Mouse (Mus musculus) frontal cortex, adult (tissue): ENCODE measurements around the gene Olfr625-ps1.

Experiments
- ATAC-seq: cut with Nextera tagmentation; 2 replicates; pipeline ENCODE4 v1.9.2; 2017; ENCODE audit warnings: mild to moderate bottlenecking, moderate library complexity, mixed read lengths; ENCODE audit not compliant: low TSS enrichment

The Olfr625-ps1 gene

DNA sequence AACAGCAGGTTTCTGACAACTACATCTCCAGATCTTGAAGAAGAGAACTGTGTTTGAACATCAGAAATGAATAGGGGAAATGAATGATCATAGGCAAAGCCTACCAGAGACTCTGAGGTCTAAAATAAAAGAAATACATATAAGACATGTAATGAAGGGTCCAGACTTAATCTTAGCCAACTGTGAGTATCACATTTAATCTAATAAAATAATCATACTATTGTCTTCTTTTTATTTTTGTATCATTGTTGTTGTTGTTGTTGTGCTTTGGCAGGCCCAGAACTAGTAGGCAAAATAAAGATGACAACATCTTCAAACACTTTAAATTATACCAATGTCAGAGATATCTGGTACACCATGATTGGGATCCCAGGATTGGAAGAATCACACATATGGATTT lies at the start of gene Olfr625-ps1:
Olfr625-ps1 (plus strand) TSS at position 301 of the 400 bp plus-strand sequence.
- no peak for ATAC-seq

DNA sequence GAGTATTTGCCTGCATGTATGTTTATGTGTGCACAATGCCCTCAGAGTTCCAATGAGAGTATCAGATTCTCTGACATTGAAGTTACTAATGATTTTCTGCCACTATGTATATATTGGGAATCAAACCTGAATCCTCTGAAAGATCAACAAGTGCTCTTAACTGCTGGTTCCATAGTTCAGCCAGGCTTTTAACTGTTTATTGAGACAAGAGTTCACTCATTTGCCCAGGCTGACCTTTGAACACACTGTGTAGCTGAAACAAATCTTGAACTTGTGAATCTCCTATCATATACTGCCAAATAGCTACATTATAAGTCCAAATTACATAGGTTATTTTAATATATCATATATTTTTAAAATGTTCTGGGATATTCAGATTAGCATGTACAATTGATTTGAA lies 45.7 kb upstream of the Olfr625-ps1 start:
- ATAC-seq, result no peak

DNA sequence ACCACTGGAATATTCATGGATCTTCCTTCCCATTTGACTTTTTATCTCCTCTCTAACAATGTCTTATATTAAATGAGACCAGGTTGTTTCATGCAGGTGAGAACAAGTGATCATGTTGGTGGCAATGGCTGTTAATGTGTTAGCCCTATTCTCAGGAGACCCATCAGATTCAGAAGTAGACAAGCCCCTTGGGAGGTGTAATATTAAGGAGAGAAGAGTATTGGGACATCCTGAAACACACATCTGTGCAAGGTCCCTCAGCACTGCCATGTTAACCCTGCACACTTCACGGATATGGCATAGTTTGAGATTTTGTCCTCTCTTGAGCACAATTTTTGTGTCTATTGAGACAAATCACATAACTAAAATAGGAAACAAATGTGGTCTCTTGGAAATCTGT lies 39.9 kb upstream of the Olfr625-ps1 start, which contains the start of gene Olfr622:
Olfr622 (minus strand) TSS at position 101 of the 400 bp plus-strand sequence.
- no peak for ATAC-seq

DNA sequence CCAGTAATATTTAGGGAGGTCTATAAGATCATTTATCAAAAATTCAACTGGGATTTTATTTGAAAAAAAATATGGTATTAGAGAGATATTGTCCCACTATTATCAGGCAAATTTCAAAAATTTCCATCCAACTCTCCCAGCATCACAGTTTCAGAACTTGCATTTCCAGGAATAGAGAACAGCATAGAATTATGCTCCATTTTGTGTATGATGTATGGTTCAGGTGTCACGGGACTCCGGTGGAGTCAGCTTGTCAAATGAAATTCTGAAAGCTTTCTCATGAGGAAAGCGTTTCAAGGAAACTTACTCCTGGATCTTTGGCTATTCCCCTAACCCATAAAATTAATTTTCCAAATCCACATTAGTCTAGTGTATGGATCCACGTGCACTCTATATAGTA lies 38.5 kb upstream of the Olfr625-ps1 start:
- ATAC-seq, result no peak

DNA sequence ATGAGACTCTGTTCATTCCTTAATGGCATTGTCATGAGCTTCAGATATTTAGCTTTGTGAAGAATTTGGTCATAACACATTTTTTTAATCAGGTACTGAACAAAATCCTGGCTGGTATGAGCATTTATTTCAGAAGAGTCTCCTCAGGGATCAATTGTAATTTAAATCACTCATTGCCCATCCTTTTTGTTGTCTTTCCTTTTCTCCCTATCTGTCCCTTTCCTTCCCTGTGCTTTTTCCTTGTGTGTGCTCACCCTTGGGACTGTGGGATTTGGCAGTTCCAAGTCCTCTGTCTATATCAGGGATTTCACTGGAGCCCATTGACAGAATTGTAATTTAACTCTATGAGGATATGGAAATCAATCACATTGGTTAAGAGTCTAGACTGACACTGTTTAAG lies 18.9 kb upstream of the Olfr625-ps1 start, which contains the start of gene Olfr623:
Olfr623 (minus strand) TSS at position 101 of the 400 bp plus-strand sequence.
- no peak for ATAC-seq

DNA sequence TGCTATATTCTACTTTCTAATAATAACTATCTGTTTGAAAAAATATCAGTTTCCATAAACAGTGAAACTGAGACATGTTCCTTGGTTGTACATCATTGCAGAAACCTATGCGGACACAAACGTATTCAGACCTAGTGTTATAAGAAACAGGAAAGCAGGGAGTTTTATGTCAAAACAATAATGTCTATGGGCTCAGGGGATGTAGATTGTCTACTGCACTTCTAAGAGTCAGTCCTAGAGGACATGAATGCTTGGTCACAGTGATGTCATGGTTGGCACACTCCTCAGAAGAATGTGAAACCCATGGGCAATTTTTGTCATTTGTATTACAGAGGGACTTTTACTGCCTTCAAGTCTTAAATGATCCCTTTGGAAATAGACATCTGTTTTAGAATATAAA lies 11.4 kb upstream of the Olfr625-ps1 start, which contains the start of gene Olfr624:
Olfr624 (minus strand) TSS at position 101 of the 400 bp plus-strand sequence.
- ATAC-seq, result no peak

DNA sequence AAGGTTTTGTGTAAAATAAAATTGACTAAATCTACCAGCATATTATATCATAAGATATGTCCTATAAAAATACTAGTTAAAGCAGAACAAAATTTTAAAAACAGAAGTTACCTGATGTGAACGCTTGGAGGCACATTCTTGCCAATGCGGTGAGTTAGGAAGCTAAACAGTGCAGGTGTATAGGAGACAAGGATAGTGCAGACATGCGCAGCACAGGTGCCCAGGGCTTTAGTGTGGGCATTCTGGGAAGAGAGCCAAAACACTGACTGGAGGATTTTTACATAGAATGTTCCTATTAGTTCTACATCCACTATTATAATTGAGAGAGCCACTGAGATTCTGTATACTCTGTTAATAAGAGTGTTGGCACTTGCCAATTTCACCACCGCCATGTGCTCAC lies 16.9 kb downstream of the Olfr625-ps1 start:
- no peak for ATAC-seq

DNA sequence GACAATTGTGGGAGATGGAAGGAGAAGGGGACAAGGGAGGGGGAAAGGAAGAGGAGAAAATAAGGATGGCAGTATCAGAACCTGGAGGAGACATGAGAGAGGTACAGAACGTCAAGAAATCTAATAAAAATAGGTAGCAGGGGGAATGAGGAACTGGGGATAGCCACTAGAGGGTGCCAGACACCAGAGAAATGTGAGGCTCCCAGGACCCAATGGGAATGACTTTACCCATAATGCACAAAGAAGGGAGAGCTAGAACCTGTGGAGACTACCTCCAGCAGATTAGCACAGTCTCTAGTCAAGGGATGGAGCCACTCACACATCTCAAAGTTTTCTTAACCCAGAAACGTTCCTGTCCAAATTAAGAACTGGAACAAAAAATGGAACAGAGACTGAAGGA lies 29.5 kb downstream of the Olfr625-ps1 start:
- no peak for ATAC-seq

DNA sequence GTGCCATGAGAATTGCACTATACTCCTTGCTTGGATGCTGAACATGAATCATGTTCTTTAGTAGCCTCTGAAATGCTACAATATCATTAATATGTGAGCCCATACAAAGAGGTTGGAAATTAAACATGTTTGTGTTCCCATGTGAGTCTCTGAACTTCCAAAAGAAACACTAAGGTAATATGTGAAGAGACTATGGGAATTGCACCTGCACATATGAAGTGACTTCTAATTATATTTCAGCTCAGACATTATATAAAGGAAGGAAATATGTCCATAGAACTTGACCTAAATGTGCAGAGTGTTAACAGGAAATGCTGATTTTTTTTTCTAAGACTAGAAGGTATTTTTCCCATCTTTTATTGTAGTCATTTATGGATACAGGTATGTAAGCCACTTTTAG lies 31.9 kb downstream of the Olfr625-ps1 start, which contains the start of gene Olfr243:
Olfr243 (plus strand) TSS at position 301 of the 400 bp plus-strand sequence.
- no peak for ATAC-seq

DNA sequence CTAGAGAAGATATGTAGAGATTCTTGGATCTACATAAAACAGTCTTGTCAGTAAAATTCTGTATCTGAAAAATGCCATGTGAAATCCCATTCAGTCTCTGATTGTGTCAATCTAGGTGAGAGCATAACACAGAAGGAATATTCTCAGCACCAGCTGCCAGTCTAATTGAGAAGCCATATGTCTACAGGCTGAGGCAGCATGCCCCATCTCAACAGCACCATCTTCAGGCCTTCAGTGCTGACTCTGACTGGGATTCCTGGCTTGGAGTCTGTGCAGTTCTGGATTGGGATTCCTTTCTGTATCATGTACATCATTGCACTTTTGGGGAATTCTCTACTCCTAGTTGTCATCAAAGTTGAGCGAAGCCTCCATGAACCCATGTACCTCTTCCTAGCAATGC lies 33.9 kb downstream of the Olfr625-ps1 start:
- peak; percentile 52; the same call in 1 of the 2 replicates for ATAC-seq

DNA sequence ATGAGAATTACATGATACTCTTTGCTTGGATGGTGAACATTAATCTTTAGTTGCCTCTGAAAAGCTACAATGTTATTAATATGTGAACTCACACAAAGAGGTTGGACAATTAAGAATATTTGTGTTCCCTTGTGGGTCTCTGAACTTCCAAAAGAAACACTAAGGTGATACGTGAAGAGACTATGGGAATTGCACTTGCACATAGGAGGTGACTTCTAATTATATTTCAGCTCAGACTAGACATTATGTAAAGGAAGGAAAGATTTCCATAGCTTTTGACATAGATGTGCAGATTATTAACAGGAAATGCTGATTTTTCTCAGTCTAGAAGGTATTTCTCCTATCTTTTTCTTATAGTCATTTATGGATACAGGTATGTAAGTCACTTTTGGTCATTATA lies 47.6 kb downstream of the Olfr625-ps1 start, which contains the start of gene Olfr628:
Olfr628 (plus strand) TSS at position 301 of the 400 bp plus-strand sequence.
- no peak for ATAC-seq
